Mouse (Mus musculus) gastrocnemius, adult 8-10 months (tissue): ENCODE measurements around the gene Htr1a. TPM values are rescaled to one million over a fixed set of nuclear protein-coding genes. Genes with fewer than 3 reads are reported as not detected.

Experiments used
- DNase-seq, 2 experiments: peaks; one replicate each; pipeline ENCODE4 v3.0.0; 2022; ENCODE audit warnings: low spot score in 2 of 2
- total RNA-seq, 4 experiments: library from RNA; stranded (reverse); gene quantifications; 2 replicates each; pipeline ENCODE4 v1.2.4; 2022

Htr1a gene
- not detected for total RNA-seq

GRCm38 (mm10) chr13:105443339-105443738, at the start of gene Htr1a:
Htr1a (plus strand) TSS chr13:105443639.
- DNase-seq = no peak

- DNase-seq = no peak
Measured at GRCm38 (mm10) chr13:105411535-105412326, 31.7 kb upstream of the Htr1a start.

DNA sequence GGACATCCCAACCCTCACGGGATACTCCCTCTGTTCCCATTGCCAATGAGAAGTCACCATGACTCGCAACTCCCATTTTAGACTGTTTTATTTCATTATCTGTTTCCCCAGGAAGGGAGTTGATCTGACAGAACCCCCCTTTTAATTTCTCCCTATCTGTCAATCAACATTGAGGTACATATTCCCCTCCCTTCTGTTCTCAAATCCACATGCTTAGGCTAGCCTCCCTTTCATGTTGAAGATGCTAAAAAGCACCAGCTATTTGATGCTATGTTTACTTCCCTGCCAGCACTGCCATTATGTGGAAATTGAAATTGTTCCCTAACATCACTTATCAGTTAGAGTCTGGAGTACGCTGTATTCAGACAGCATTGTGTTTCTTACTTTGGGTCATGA, 31.1 kb upstream of the Htr1a start:
- no peak for DNase-seq

GRCm38 (mm10) chr13:105433141-105433540, 10.3 kb upstream of the Htr1a start:
- no peak for DNase-seq

- DNase-seq = no peak
Measured at GRCm38 (mm10) chr13:105433630-105434029, 9.8 kb upstream of the Htr1a start.

GRCm38 (mm10) chr13:105442576-105442975, 863 bp upstream of the Htr1a start:
- DNase-seq = no peak

GRCm38 (mm10) chr13:105443871-105444237, 415 bp downstream of the Htr1a start:
- DNase-seq = no peak

GRCm38 (mm10) chr13:105444238-105444894, 927 bp downstream of the Htr1a start:
- DNase-seq = no peak

DNA sequence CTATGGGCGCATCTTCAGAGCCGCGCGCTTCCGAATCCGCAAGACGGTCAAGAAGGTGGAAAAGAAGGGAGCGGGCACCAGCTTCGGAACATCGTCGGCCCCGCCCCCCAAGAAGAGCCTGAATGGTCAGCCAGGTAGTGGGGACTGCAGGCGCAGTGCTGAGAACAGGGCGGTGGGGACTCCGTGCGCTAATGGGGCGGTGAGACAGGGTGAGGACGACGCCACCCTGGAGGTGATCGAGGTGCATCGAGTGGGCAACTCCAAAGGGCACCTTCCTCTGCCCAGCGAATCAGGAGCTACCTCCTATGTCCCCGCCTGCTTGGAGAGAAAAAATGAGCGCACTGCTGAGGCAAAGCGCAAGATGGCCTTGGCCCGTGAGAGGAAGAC, 1.4 kb downstream of the Htr1a start:
- DNase-seq = no peak

GRCm38 (mm10) chr13:105446239-105446638, 2.8 kb downstream of the Htr1a start:
- no peak for DNase-seq

DNA sequence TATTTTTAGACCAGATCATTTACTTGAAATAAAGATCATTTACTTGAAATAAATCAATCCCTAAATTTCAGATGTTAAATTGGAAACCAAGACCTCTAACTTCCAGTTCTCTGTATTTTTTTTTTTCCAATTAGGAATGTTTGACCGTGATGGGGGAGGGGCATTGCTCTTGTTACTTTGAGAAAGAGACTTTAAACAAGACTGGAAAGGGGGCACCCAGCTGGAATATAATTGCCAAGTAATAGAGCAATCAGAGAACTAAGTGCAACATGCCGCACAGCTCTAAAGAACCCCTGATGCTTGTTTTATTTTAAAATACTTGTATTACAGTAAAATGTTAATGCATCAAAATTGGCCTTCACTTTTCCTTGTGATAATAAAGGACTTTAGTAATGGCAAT, 4.3 kb downstream of the Htr1a start:
- DNase-seq = no peak

- no peak for DNase-seq
Measured at GRCm38 (mm10) chr13:105451536-105451935, 8.1 kb downstream of the Htr1a start.

Other genes with a start within 250 kb of the Htr1a start
- under 1 TPM in 3 of 4 experiments, not detected in 1; 0.16 to 0.22 (median 0.17) TPM for gene Rnf180, start 148.8 kb upstream of the Htr1a start, total RNA-seq